Mouse (Mus musculus): ENCODE measurements around the gene Olfr560.

GRCm38 (mm10) chr7:102803180-102803579 is 44.0 kb upstream of the Olfr560 start, which contains the start of gene Olfr564:
- no peak for TF ChIP-seq CTCF (conservative IDR thresholded peaks at IDR 0.05; ENCODE audit: low read length)
- no peak for TF ChIP-seq NANOG (IDR thresholded peaks at IDR 0.05; ENCODE audit: borderline replicate concordance, low read length)
- no peak for TF ChIP-seq POU5F1 (IDR thresholded peaks at IDR 0.05; ENCODE audit: borderline replicate concordance, low read length)
